Mouse (Mus musculus): ENCODE measurements at regions not wholly inside any gene's neighbourhood (a gene's known extent, or its start where the extent isn't known, plus 50 kb on each side); places are given as distances from the start of the nearest gene placed in this dataset.

GRCm38 (mm10) chr3:47498016-47498415, 1050.0 kb upstream of the Pabpc4l start:
- peak; percentile 70 for DNase-seq (ENCODE audit: low read depth)
- TF ChIP-seq CTCF (IDR thresholded peaks at IDR 0.05; ENCODE audit: borderline replicate concordance, extremely low read depth, insufficient read depth, insufficient read length) (no peak), POLR2A (IDR thresholded peaks at IDR 0.05; ENCODE audit: borderline replicate concordance, extremely low read depth, insufficient read depth, insufficient read length, poor library complexity, severe bottlenecking) (no peak)

GRCm38 (mm10) chr3:47471286-47471685, 1023.3 kb upstream of the Pabpc4l start:
- DNase-seq (ENCODE audit: low read depth): peak; percentile 63
- TF ChIP-seq POLR2A (IDR thresholded peaks at IDR 0.05; ENCODE audit: borderline replicate concordance, extremely low read depth, insufficient read depth, insufficient read length, poor library complexity, severe bottlenecking): no peak
- TF ChIP-seq CTCF (IDR thresholded peaks at IDR 0.05; ENCODE audit: borderline replicate concordance, extremely low read depth, insufficient read depth, insufficient read length): no peak

GRCm38 (mm10) chr3:47469860-47470259, 1021.8 kb upstream of the Pabpc4l start:
- DNase-seq (ENCODE audit: low read depth): no peak
- TF ChIP-seq POLR2A (IDR thresholded peaks at IDR 0.05; ENCODE audit: borderline replicate concordance, extremely low read depth, insufficient read depth, insufficient read length, poor library complexity, severe bottlenecking): no peak
- no peak for TF ChIP-seq CTCF (IDR thresholded peaks at IDR 0.05; ENCODE audit: borderline replicate concordance, extremely low read depth, insufficient read depth, insufficient read length)

- no peak for TF ChIP-seq CTCF (IDR thresholded peaks at IDR 0.05; ENCODE audit: borderline replicate concordance, extremely low read depth, insufficient read depth, insufficient read length)
- no peak for TF ChIP-seq POLR2A (IDR thresholded peaks at IDR 0.05; ENCODE audit: borderline replicate concordance, extremely low read depth, insufficient read depth, insufficient read length, poor library complexity, severe bottlenecking)
- peak; percentile 61 for DNase-seq (ENCODE audit: low read depth)
Measured at GRCm38 (mm10) chr3:47463556-47463955, 1015.5 kb upstream of the Pabpc4l start.

GRCm38 (mm10) chr3:47450026-47450425, 1002.0 kb upstream of the Pabpc4l start:
- DNase-seq (ENCODE audit: low read depth): no peak
- no peak for TF ChIP-seq CTCF (IDR thresholded peaks at IDR 0.05; ENCODE audit: borderline replicate concordance, extremely low read depth, insufficient read depth, insufficient read length)
- no peak for TF ChIP-seq POLR2A (IDR thresholded peaks at IDR 0.05; ENCODE audit: borderline replicate concordance, extremely low read depth, insufficient read depth, insufficient read length, poor library complexity, severe bottlenecking)

GRCm38 (mm10) chr3:47440403-47440802, 992.4 kb upstream of the Pabpc4l start:
- no peak for TF ChIP-seq POLR2A (IDR thresholded peaks at IDR 0.05; ENCODE audit: borderline replicate concordance, extremely low read depth, insufficient read depth, insufficient read length, poor library complexity, severe bottlenecking)
- TF ChIP-seq CTCF (IDR thresholded peaks at IDR 0.05; ENCODE audit: borderline replicate concordance, extremely low read depth, insufficient read depth, insufficient read length): no peak
- DNase-seq (ENCODE audit: low read depth): peak; percentile 8

- TF ChIP-seq POLR2A (IDR thresholded peaks at IDR 0.05; ENCODE audit: borderline replicate concordance, extremely low read depth, insufficient read depth, insufficient read length, poor library complexity, severe bottlenecking) (no peak), CTCF (IDR thresholded peaks at IDR 0.05; ENCODE audit: borderline replicate concordance, extremely low read depth, insufficient read depth, insufficient read length) (no peak)
- peak; percentile 60 for DNase-seq (ENCODE audit: low read depth)
Measured at GRCm38 (mm10) chr3:47435551-47435950, 987.5 kb upstream of the Pabpc4l start.

- no peak for TF ChIP-seq CTCF (IDR thresholded peaks at IDR 0.05; ENCODE audit: borderline replicate concordance, extremely low read depth, insufficient read depth, insufficient read length)
- TF ChIP-seq POLR2A (IDR thresholded peaks at IDR 0.05; ENCODE audit: borderline replicate concordance, extremely low read depth, insufficient read depth, insufficient read length, poor library complexity, severe bottlenecking): no peak
- DNase-seq (ENCODE audit: low read depth): peak; percentile 88
Measured at GRCm38 (mm10) chr3:47424532-47424931, 976.5 kb upstream of the Pabpc4l start.

All from brain, embryonic 14.5 days (tissue).